Mouse (Mus musculus) layer of hippocampus, adult 2 months (tissue): ENCODE measurements around the gene Kat7. TPM values are rescaled to one million over a fixed set of nuclear protein-coding genes. Genes with fewer than 3 reads are reported as not detected.

Experiments used
- DNase-seq, 2 experiments: peaks; one replicate each; pipeline ENCODE4 v3.0.0; 2022; ENCODE audit warnings: low spot score in 2 of 2
- H3K27ac ChIP-seq: fragments of 200-600 bp; 2 replicates; pipeline ENCODE4 v1.8.1; 2022
- H3K4me3 ChIP-seq: fragments of 200-600 bp; 2 replicates; pipeline ENCODE4 v1.8.1; 2022; ENCODE audit warnings: mild to moderate bottlenecking
- CTCF ChIP-seq: fragments of 200-600 bp; conservative IDR thresholded peaks from 2 replicates; pipeline ENCODE4 v1.8.1; 2022; ENCODE audit warnings: antibody characterized with exemption, mild to moderate bottlenecking, moderate library complexity
- total RNA-seq, 2 experiments: library from RNA; stranded (reverse); gene quantifications; 2 replicates each; pipeline ENCODE4 v1.2.3; 2021

Gene Kat7
- total RNA-seq, 2 experiments from 2014 or later, result 83.3 to 85.7 TPM

DNA sequence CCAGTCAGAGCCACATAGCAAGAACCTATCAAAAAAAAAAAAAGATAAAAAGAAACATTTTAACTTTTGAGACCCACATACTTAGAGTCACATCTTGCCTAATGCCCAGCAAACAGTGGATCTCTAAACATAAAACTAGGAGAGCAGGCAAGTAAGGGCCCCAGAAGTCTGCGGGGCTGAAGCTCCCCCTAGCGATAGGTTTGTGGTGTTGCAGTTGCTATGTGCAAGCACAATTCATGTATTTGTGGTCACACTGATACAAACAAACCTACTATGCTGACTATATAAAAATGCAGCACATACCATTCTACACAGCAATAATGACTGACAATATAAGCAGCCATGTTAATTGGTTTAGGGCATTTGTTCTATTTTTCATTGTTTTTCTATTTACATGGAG is 11.9 kb downstream of the Kat7 start:
- TF ChIP-seq CTCF, result peak; percentile 87

DNA sequence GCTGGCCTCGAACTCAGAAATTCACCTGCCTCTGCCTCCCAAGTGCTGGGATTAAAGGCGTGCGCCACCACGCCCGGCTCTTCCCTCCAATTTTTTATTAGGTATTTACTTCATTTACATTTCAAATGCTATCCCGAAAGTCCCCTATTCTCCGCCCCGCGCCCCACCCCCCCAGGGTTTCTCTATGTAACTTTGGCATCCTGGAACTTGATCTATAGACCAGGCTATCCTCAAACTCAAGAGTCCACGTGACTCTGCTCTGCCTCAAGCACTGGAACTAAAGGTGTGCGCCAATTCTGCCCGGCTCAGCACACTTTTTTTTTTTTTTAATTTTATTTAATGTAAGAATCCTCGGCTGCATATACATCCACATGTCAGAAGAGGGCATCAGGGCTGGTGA is 14.3 kb downstream of the Kat7 start:
- no peak overlapping the region for H3K4me3 ChIP-seq
- H3K27ac ChIP-seq, result no peak overlapping the region
- no peak for TF ChIP-seq CTCF
- DNase-seq, result no peak

More for the DNA sequence above, 11.9 kb downstream of the Kat7 start:
- DNase-seq, result no peak
- Histone ChIP-seq H3K4me3 (no peak overlapping the region), H3K27ac (no peak overlapping the region)

DNA sequence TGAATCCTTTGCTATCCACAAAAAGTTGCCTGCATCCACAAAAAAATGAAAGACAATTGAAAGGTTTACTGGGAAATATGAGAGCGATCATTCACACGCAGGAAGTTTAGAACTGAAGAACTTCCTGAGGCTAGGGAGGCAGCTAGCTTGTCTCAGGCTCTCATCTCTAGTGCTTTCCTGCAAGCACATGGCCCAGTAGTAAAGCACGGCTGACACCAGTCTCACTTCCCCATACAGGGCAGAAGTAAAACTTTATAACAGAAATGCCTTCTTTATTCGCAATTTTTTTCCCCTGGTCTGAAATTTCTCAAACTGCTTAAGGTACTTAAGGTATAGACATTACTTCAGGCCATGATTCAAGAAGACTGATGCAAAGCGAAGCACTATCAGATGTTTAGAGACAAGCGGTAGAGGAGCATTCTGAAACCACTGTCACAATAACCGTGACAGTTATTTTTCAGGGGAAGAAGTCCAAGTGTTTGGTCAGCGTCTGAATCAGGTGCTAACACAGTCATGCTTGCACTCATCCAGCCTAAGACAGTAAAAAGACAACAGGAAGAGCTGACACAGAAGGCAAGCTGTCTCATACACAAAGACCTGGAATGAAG is 16.9 kb downstream of the Kat7 start:
- TF ChIP-seq CTCF, result no peak
- Histone ChIP-seq H3K4me3 (no peak overlapping the region), H3K27ac (no peak overlapping the region)
- DNase-seq, result no peak

DNA sequence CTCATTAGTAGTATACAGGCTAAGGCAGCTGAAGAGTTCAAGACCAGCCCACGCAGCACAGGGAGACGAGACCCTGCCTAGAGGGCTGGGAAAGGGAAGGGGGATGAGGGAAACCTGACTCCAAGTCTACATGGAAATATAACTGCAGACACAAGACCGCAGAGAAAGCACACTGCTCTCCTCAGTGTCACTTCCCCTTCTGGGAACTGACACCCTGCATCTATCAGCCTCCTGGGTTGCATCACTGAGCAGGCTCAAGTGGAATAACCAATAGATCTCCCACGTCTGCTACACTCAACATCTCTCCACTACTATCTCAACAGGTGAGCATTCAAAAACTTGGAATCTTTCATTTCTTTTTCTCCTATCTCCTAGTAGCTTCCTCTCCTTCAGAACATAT is 18.0 kb downstream of the Kat7 start:
- TF ChIP-seq CTCF, result no peak
- Histone ChIP-seq H3K27ac (no peak overlapping the region), H3K4me3 (no peak overlapping the region)
- no peak for DNase-seq

DNA sequence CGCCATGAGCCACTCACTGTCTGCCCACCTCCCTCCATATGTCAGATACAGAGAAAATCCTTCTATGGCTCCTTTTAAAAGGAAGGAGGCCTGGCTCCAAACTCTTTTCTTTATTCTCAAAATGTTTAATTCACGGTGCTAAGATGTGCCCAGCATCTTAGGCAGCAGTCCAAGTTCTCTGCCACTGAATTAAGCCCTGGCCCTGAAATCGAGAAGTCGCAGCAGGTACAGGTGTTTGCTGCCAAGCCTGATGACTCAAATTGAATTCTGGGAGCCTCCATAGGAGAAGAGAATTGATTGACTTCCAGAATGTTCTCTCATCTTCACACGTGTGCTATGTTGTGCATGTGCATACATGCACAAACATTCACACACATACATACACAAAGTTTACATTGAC is 27.7 kb downstream of the Kat7 start:
- no peak overlapping the region for H3K4me3 ChIP-seq
- DNase-seq, result no peak
- H3K27ac ChIP-seq, result no peak overlapping the region
- no peak for TF ChIP-seq CTCF

DNA sequence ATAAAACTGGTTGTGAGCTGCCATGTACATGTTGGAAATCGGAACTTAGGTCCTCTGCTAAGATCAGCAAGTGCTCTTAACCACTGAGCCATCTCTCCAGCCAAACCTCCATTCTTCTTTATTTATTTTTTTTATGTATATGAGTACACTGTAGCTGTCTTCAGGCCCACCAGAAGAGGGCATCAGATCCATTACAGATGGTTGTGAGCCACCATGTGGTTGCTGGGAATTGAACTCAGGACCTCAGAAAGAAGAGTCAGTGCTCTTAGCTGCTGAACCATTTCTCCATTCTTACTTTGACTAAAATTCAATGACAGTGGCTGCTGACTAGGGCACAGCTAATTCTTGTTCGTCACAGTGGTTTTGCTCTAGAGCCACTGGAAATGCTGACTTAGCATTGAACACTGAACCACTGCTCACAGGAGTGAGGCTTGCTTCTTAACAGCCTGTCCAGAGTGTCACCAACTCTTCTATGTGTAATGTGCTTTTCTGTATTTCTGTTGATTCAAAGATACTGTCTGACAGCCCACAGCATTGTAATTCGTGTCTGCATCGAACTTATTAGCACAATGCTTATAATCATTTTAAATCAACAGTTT is 30.9 kb downstream of the Kat7 start:
- H3K27ac ChIP-seq, result no peak overlapping the region
- no peak for DNase-seq
- H3K4me3 ChIP-seq, result no peak overlapping the region
- TF ChIP-seq CTCF, result peak; percentile 53

DNA sequence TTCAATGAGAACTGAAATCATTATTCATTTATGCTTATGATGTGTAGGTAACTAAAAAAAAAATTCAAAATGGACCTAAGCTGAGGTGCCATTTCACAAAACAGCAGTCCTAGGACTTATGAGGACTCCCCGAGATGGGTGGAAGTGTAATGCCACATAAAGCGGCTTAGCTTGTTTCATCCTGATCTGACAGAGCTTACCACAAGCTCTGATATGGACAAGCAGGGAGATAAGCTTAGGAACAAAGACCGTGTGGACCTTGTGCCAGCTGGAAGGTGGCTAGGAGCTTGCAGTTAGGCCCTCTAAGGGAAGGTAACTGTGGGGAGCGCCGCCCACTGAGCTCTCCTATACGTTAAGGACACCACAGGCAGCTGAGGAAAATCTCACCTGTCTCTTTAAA is 34.0 kb downstream of the Kat7 start:
- Histone ChIP-seq H3K4me3 (no peak overlapping the region), H3K27ac (no peak overlapping the region)
- no peak for DNase-seq
- TF ChIP-seq CTCF, result no peak

DNA sequence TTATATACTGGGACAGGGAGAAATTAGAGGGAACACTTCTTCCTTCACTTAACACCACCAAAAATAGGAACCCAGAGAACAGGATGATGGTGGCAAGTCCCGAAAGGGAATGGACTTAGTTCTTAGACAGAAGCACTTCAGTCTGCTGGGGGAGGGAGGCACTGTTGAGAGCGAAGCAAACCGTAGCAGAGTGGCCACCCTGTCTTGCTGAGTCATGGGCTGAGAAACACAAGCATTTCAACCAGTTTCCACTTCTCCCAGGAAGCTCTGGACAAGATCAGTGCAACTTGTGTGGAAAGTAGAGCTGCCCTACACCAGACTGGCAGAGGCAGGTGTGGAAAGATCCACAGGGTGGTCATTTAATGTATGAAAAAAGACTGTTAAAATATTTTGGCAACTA is 35.4 kb downstream of the Kat7 start:
- Histone ChIP-seq H3K27ac (no peak overlapping the region), H3K4me3 (no peak overlapping the region)
- DNase-seq, result no peak
- no peak for TF ChIP-seq CTCF

DNA sequence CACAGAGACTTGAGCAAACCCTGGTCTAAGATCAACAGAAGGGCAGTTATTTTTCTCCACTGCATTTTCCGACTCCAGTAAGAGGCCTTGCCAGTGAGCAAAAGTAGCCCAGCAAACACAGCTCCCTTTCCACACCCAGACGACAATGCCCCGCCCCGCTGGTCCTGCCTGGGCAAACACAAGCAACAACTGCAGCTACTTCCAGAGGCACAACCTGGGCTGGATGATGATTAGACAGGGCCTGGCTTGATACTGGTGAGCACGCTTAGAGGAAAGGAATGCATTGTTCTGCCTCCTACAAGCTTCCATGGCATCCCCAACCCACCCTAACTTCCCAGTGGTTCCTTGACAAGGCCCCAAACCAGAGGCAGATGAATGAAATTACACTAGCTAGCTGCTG is 36.4 kb downstream of the Kat7 start:
- Histone ChIP-seq H3K4me3 (no peak overlapping the region), H3K27ac (peak overlapping the region; percentile 23; the same call in 1 of the 2 replicates)
- DNase-seq, result no peak
- TF ChIP-seq CTCF, result no peak

DNA sequence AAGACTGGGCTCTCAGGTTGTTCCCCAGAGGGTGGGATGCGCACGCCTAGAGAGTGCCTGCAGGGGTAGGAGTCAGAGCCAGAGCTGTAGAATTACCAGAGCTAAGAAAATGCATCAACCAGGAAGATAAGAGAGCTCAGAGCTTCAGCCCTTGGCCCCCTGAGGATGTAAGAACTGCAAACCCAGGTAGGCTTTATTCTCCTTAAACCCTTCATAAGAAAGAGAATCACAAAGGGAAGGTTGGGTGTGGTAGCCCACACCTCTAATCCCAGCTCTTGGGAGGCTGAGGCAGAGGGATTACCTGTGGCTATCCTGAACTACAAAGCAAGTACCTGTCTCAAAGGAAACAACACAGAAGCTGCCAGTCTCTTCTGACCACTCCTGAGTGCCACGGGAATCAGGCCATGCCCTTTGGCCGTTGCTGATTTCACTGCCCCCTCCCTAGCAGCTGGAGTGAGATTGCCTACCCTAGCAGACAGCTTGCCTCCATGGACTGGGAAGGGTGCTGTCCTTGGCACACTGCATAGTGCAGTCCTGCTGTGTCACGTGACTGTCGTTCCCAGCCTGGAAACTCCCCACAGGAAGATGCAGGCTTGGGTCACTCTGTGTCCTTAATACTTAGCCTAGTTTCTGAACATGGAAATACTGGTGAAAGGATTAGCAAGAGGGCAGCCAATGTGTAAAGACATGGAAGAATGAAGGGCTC is 43.4 kb downstream of the Kat7 start:
- TF ChIP-seq CTCF, result no peak
- no peak overlapping the region for H3K4me3 ChIP-seq
- DNase-seq, result no peak
- H3K27ac ChIP-seq, result no peak overlapping the region

DNA sequence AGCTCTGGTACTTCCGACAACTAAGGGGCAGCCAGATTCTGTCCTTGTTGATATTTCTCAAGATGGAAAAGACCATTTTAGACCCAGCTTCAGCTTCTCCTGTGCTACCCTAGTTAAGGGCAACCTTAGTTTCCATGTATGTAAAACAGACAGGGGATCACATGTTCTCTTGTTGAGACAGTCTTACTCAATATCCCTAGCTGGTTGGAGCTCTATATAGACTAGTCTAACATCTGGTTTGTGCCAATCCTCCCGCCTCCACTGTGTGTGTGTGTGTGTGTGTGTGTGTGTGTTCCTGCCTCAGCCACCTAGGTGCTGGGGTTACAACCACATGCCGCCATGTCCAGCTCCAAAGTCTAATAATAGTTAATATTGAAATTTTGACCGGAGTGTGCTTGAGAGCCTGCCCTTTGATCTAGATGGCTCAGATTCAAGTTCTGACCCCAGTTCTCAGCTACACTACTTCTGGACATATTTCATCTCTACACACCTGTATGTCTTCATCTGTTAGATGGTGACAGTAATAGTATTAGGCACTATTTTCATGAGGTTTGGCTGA is 45.5 kb downstream of the Kat7 start:
- Histone ChIP-seq H3K4me3 (no peak overlapping the region), H3K27ac (no peak overlapping the region)
- no peak for DNase-seq
- TF ChIP-seq CTCF, result no peak

DNA sequence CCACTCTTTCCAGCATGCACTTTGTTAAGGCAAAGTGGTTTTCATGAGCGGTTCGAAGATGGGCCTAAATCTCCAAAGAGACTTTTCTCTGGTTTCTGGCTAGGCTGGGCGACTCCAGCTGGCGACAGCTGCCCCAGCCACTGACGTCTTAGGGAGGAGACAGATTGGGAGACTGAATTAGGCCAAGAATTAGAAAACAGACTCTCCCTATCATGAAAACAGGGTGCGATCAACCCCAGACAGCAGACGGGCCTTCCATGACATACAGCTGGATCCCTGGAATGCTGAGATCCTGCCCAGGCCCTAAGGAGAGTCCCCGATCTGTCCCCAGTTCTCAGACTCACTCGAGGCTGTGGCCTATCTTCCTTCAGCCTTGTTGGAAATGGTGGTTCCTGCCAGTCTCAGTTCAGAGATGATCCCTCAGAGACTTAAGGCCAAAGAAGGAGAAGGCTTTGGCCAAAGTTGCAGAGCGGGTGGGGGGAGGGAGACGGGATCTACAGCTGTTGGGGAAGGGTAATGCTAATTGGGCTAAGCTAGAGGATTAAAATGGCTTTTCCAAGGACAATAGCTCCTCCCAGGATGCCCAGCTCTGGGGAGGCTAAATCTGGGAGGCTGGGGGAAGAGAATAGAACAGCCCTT is 46.1 kb downstream of the Kat7 start:
- no peak for TF ChIP-seq CTCF

DNA sequence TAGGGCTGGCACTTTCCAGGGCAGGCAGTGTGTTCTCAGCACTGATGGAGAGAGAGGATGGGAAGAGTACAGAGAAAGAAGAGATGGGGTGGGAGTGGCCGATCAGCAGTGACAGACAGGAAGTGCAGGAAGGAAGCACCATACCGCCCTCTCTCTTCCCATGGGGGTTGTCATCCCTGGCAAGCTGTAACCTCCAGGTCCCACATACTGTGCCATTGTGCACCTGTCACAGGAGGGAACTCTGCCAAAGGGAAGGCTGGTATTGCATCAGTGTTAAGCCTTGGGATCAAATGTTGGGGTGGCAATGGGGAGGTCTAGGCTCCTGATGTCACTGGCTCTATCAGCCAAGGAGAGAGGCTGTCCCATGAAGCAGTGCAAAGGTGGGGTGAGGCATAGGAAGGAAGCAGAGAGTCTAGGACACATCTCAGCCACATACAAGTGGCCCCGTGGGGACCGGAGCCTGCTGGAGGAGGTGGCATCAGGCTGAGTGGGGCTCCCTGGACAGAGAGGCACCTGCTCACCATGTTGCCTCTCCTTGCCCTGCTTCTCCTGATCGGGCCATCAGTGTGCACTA is 48.8 kb downstream of the Kat7 start, which contains the start of gene Tac4:
TSS of gene Tac4 (plus strand) at position 352 of the 574 bp plus-strand sequence.
- H3K27ac ChIP-seq, result no peak within 1 kb of the TSS
- TF ChIP-seq CTCF, result 0 out of 2 replicates have a peak, but pooled peaks have one; percentile 10
- no peak within 1 kb of the TSS for H3K4me3 ChIP-seq
- no peak for DNase-seq

More for the DNA sequence above, 46.1 kb downstream of the Kat7 start:
- Histone ChIP-seq H3K27ac (no peak overlapping the region), H3K4me3 (no peak overlapping the region)
- DNase-seq, result no peak
